Mouse (Mus musculus): ENCODE results near the gene Tmem240. TPM values are rescaled to one million over a fixed set of nuclear protein-coding genes. Genes with fewer than 3 reads are reported as not detected.

The Tmem240 gene
- polyA plus RNA-seq, 1 experiment from 2014 or later: 28.3 TPM

DNA sequence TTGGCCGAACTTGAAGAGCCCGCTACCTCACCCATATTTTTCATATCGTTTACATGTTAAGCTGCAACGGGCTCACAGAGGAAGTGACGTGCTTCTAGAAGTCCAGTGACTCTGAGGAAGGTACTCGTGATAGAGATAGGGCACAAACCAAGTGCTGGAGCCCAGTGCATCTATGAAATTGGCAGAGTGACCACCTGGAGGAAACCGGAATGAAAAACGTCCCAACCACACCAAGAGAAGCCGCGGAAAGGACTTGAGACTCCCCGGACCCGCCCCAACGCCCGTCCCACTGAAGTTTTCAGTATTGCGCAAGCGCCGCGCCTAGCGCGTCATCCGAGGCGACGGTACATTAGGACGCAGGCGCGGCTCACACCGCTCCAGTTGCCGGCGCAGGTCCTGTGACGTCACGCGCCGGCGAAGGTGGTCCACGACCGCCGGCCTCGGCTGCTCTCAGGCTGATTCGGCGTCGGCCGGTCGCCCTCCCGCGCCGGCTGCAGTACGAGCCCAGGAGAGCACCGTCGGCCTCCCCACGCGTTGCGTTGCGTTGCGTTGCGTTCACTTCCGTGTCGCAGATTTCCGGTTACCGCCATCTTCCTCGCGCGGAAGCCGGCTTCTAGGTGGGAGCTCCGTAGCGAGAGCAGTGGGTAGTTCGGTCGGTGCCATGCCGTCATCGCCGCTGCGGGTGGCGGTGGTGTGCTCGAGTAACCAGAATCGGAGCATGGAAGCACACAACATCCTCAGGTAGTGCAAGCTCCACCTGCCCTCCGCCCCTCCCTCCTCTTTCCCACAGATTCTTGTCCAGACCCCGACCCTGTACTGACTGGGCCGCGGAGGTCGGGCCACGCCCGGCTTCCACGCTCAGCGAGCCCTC is 29.6 kb upstream of the Tmem240 start, which contains the start of gene Ssu72:
Gene Ssu72, plus strand, starts transcription at position 80 of the 871 bp plus-strand sequence.
- Histone ChIP-seq H3K9me3 (replicated peaks) (no peaks in the 10 kb centered on the region), H3K4me2 (peak within 1 kb of the TSS; percentile 79), H3K27ac (replicated peaks) (peak within 1 kb of the TSS; percentile 97), H3K36me3 (no peaks in the 10 kb centered on the region), H3K9ac (replicated peaks) (peak within 1 kb of the TSS; percentile 94), H3K27me3 (replicated peaks) (no peaks in the 10 kb centered on the region), H3K4me1 (peaks cover 33% of the 10 kb centered on the region), H3K4me3 (replicated peaks) (peak within 1 kb of the TSS; percentile 99)
- ATAC-seq (ENCODE audit: low FRiP score): peak; percentile 95
- WGBS: under 1% methylated on average over 83 of the region's 83 CpGs

DNA sequence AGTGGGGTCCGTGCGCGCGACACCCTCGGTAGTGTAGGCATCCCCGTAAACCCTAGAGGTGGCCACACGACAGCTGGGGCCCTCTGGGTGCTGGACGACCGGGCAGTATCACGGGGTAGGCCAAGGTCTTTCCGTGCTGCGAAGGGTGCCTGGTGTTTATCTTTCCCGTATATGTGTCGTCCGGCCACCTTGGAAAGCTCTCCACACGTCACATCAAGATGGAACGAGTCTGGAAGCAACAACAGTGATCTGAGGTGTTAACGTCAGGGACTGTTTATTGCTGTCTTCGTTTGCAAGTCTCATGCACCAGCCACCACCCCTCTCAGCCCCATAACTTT is 29.0 kb upstream of the Tmem240 start:
- Histone ChIP-seq H3K9me3 (replicated peaks) (no peaks in the 10 kb centered on the region), H3K27ac (replicated peaks) (peak overlapping the region; percentile 97), H3K9ac (replicated peaks) (peak overlapping the region; percentile 94), H3K4me1 (peaks cover 39% of the 10 kb centered on the region), H3K27me3 (replicated peaks) (no peaks in the 10 kb centered on the region), H3K36me3 (no peaks in the 10 kb centered on the region), H3K4me3 (replicated peaks) (peak overlapping the region; percentile 99), H3K4me2 (peak overlapping the region; percentile 79)
- WGBS: under 1% methylated on average over 19 of the region's 19 CpGs
- ATAC-seq (ENCODE audit: low FRiP score): no peak

DNA sequence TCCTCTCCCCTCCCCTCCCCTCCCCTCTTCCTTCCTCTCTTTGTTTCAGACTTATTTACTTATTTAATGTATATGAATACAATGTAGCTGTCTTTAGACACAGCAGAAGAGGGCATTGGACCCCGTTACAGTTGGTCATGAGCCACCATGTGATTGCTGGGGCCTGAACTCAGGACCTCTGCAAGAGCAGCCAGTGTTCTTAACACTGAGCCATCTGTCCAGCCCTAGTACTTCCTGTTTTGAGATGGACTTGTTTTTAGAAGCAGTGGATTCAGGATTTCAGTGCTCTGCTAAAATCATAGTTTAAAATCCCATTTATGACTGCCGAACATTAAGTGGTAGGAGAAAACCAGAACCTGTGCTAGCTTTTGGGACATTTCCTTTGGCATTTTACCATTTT is 26.0 kb upstream of the Tmem240 start:
- H3K9me3 ChIP-seq (replicated peaks): no peaks in the 10 kb centered on the region
- H3K4me2 ChIP-seq: no peak overlapping the region
- H3K27ac ChIP-seq (replicated peaks): no peak overlapping the region
- WGBS: 87% methylated on average over 2 of the region's 2 CpGs
- H3K9ac ChIP-seq (replicated peaks): no peak overlapping the region
- H3K27me3 ChIP-seq (replicated peaks): no peaks in the 10 kb centered on the region
- no peak overlapping the region for H3K4me3 ChIP-seq (replicated peaks)
- no peaks in the 10 kb centered on the region for H3K36me3 ChIP-seq
- ATAC-seq (ENCODE audit: low FRiP score): no peak
- peaks cover 44% of the 10 kb centered on the region for H3K4me1 ChIP-seq

DNA sequence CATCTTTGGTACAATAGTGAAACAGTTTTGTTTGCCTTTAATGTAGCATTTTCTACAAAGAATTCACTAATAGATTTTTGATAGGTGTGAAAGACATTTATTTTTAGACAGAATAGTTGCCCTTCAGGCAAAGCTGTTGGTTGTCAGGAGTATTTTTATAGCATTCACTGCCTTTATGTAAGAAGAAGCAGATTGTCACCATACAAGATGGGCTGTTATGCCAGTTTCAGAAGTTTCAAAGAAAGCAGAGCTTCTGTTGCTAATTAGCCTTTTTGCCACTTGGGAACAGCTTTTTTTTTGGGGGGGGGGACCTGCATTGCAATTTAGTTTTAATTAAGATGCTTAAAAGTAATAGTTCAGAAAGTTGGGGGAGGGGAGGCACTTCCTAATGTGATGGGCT is 25.6 kb upstream of the Tmem240 start:
- no peak for ATAC-seq (ENCODE audit: low FRiP score)
- peaks cover 44% of the 10 kb centered on the region for H3K4me1 ChIP-seq
- H3K4me2 ChIP-seq: no peak overlapping the region
- H3K4me3 ChIP-seq (replicated peaks): no peak overlapping the region
- no peaks in the 10 kb centered on the region for H3K36me3 ChIP-seq
- no peaks in the 10 kb centered on the region for H3K27me3 ChIP-seq (replicated peaks)
- no peaks in the 10 kb centered on the region for H3K9me3 ChIP-seq (replicated peaks)
- no peak overlapping the region for H3K9ac ChIP-seq (replicated peaks)
- no peak overlapping the region for H3K27ac ChIP-seq (replicated peaks)

DNA sequence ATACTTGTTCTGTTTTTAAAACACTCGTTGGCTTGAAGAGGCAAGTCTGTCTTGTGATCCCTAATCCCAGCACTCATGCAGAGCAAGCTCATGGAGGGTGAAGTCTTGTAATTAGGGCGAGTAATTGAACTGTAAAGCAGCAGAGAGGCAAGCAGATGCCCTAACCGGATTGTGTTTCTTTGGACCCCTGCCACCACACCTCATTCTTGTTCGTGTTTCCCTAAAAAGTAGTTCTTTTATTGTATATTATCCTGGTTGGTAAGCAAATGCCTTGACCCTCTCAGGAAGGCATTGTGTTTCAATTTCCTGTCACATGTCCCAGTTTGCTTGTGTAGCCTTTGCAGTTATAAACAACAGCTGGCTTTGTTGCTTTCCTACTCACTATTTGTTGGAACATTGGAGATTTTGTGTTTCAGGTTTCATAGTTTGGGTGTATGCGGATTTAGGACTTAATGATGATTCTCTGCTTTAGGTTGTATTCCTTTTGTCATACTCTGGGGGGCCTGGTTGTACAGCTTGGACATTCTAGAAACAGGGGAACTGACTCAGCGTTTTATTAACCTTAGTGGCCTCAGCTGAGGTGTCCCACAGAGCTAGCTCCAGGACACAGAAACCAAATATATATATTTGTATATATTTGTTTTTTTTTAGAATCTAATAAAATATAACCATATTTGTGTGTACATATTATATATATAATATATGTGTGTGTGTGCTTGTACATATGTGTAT is 23.9 kb upstream of the Tmem240 start:
- no peak overlapping the region for H3K4me3 ChIP-seq (replicated peaks)
- WGBS: 61% methylated on average over 6 of the region's 6 CpGs
- ATAC-seq (ENCODE audit: low FRiP score): no peak
- peaks cover 38% of the 10 kb centered on the region for H3K4me1 ChIP-seq
- H3K9ac ChIP-seq (replicated peaks): no peak overlapping the region
- peaks cover 7% of the 10 kb centered on the region for H3K36me3 ChIP-seq
- peak overlapping the region; percentile 54; the same call in 1 of the 2 replicates for H3K27ac ChIP-seq (replicated peaks)
- no peak overlapping the region for H3K4me2 ChIP-seq
- H3K9me3 ChIP-seq (replicated peaks): no peaks in the 10 kb centered on the region
- H3K27me3 ChIP-seq (replicated peaks): no peaks in the 10 kb centered on the region

DNA sequence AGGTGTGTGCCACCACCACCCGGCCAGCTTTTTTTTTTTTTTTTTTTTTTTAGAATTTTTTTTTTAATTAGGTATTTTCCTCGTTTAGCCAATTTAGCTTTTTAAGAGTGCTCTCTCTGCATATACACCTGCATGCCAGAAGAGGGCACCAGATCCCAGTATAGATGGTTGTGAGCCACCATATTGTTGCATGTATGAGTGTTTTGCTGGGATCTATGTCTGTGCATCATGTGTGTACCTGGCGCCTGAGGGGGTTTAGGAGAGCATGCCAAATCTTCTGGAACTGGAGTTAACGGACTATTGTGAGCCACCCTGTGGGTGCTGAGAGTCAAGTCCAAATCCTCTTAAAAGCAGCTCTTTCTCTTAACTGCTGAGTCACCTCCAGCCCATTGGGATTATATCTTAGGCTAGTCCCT is 12.9 kb upstream of the Tmem240 start:
- no peak for ATAC-seq (ENCODE audit: low FRiP score)
- Histone ChIP-seq H3K4me3 (replicated peaks) (no peak overlapping the region), H3K4me2 (no peak overlapping the region), H3K9ac (replicated peaks) (no peak overlapping the region), H3K9me3 (replicated peaks) (no peaks in the 10 kb centered on the region), H3K4me1 (no peaks in the 10 kb centered on the region), H3K27ac (replicated peaks) (no peak overlapping the region), H3K36me3 (peaks cover 25% of the 10 kb centered on the region), H3K27me3 (replicated peaks) (no peaks in the 10 kb centered on the region)
- 63% methylated on average over 4 of the region's 4 CpGs for WGBS

DNA sequence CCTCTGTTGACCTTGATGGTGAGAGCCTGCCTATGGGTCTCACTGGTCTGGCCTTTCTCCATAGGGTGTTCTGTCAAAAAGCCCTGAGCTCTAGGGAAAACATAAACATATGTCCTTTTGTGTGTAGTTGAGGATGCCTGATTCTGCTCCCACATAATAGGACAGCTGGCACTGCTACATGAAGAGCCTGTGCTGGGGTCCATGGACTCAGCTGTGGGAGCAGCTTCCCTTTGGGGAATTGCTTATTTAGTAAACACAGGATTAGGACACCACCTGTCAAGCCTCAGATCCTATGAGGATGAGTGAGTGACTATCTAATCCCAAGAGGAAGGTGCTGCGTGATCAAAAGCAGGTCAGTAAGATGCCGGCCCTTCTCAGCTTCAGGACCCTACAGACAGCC is 6.6 kb upstream of the Tmem240 start:
- H3K4me2 ChIP-seq: no peak overlapping the region
- no peaks in the 10 kb centered on the region for H3K27me3 ChIP-seq (replicated peaks)
- H3K27ac ChIP-seq (replicated peaks): no peak overlapping the region
- no peaks in the 10 kb centered on the region; the same call in 1 of the 2 replicates for H3K4me1 ChIP-seq
- H3K9ac ChIP-seq (replicated peaks): no peak overlapping the region
- H3K4me3 ChIP-seq (replicated peaks): no peak overlapping the region
- H3K9me3 ChIP-seq (replicated peaks): no peaks in the 10 kb centered on the region
- WGBS: 63% methylated on average over 2 of the region's 2 CpGs
- H3K36me3 ChIP-seq: peaks cover 13% of the 10 kb centered on the region; the same call in 1 of the 2 replicates
- ATAC-seq (ENCODE audit: low FRiP score): no peak

DNA sequence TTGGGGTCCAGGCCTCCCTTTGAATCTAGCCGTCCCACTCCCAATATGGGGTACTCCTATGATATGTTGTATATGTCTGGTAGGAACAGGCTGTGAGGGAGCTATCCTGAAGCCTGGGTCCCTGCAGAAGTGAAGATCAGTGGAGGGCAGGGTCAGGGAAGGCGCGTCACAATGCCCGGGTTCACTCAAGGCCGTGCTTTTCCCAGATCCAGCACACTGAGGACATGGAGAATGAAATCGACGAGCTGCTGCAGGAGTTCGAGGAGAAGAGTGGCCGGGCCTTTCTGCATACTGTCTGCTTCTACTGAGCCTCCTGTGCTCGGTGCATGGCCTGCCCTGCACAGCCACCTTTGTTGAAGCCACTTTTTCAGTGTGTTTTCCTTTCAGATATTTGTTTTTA is 1.3 kb upstream of the Tmem240 start:
- peak overlapping the region; percentile 80; the same call in 1 of the 2 replicates for H3K4me3 ChIP-seq (replicated peaks)
- H3K27me3 ChIP-seq (replicated peaks): no peaks in the 10 kb centered on the region
- peaks cover 18% of the 10 kb centered on the region; the same call in 1 of the 2 replicates for H3K36me3 ChIP-seq
- H3K27ac ChIP-seq (replicated peaks): no peak overlapping the region
- no peak for ATAC-seq (ENCODE audit: low FRiP score)
- peaks cover 42% of the 10 kb centered on the region for H3K4me1 ChIP-seq
- no peak overlapping the region for H3K9ac ChIP-seq (replicated peaks)
- 91% methylated on average over 10 of the region's 10 CpGs for WGBS
- no peaks in the 10 kb centered on the region for H3K9me3 ChIP-seq (replicated peaks)
- H3K4me2 ChIP-seq: peak overlapping the region; percentile 88

DNA sequence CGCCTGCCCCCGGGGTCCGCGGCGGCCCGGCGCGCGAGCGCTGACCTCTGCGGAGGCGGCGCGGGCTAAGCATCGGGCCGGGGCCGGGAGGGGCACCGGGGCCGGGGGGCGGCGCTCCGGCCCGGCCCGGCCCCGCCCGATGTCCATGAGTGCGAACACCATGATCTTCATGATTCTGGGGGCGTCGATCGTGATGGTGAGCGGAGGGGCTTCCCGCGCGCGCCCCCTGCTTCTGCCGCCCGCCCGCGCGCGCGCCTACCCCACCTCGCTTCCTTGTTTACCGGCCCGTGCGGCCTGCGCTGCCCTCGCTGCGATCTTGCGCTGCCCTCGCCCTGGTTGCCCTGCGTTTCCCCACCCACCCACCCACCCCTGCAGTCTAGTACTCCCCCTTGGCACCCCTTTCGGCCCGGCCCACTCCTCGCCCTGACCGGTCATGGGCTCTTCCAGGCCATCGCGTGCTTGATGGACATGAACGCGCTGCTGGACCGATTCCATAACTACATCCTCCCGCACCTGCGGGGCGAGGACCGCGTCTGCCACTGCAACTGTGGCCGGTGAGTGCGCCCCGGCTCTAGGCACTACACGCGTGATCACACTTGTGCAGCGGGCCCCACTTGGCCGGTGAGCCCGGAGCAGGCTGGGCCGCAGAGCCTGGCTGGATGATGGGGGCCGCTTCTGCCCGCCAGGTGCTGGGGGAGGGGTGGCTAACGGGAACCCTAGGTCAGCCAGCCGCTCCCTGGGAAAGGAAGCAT is 527 bp downstream of the Tmem240 start:
- Histone ChIP-seq H3K36me3 (peaks cover 35% of the 10 kb centered on the region; the same call in 1 of the 2 replicates), H3K27me3 (replicated peaks) (no peaks in the 10 kb centered on the region), H3K4me2 (peak overlapping the region; percentile 88), H3K4me1 (peaks cover 45% of the 10 kb centered on the region), H3K9me3 (replicated peaks) (no peaks in the 10 kb centered on the region), H3K4me3 (replicated peaks) (peak overlapping the region; percentile 80), H3K27ac (replicated peaks) (peak overlapping the region; percentile 96), H3K9ac (replicated peaks) (peak overlapping the region; percentile 91)
- peak; percentile 70 for ATAC-seq (ENCODE audit: low FRiP score)
- WGBS: 4% methylated on average over 62 of the region's 79 CpGs

DNA sequence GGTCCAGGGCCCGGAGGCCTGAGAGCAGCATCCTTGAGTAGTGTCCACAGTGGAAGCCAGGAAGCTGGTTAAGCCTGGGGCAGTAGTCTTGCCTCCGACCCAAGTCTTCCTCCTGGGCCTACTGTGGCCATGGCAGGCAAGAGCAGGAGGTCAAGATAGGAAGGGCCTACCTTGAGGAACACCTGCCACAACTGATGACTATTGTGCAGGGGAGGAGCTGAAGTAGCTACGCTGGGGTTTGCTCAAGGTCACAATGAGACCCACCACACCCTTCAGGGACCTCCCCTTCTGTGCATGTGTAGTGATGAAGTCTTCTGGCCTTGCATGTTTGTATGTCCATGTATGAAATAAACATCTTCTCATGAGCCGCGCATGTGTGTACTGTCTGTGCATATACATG is 1.2 kb downstream of the Tmem240 start:
- peak overlapping the region; percentile 91 for H3K9ac ChIP-seq (replicated peaks)
- peaks cover 41% of the 10 kb centered on the region for H3K36me3 ChIP-seq
- 0 out of 2 replicates have a peak, but pooled peaks have one; percentile 1 for ATAC-seq (ENCODE audit: low FRiP score)
- H3K27ac ChIP-seq (replicated peaks): peak overlapping the region; percentile 96
- no peaks in the 10 kb centered on the region for H3K27me3 ChIP-seq (replicated peaks)
- H3K4me1 ChIP-seq: peaks cover 45% of the 10 kb centered on the region
- WGBS: 68% methylated on average over 5 of the region's 5 CpGs
- H3K4me3 ChIP-seq (replicated peaks): peak overlapping the region; percentile 80
- no peaks in the 10 kb centered on the region for H3K9me3 ChIP-seq (replicated peaks)
- peak overlapping the region; percentile 88 for H3K4me2 ChIP-seq

DNA sequence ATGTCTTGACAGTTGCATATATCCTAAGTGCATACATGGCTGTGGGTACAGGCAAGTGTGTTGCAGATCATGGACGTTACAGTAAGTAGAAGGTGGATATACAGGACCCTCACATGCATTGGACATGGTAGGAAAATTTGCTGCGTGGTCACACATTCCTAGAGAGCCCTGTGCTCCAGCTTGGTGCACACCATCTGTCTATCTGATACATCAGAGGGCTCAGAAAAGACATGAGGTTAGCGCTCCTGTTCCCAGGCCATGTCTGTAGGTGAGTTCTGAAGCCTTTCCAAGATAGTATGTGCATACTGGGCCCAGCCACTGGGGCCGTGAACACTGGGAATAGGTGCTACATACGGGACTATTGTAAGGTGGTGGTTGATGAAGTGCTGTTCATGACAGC is 1.8 kb downstream of the Tmem240 start:
- WGBS: 93% methylated on average over 5 of the region's 5 CpGs
- ATAC-seq (ENCODE audit: low FRiP score): no peak

More for the DNA sequence above, 1.8 kb downstream of the Tmem240 start:
- no peaks in the 10 kb centered on the region for H3K9me3 ChIP-seq (replicated peaks)
- H3K4me3 ChIP-seq (replicated peaks): no peak overlapping the region; the same call in 1 of the 2 replicates
- H3K27ac ChIP-seq (replicated peaks): no peak overlapping the region
- peaks cover 45% of the 10 kb centered on the region for H3K4me1 ChIP-seq
- H3K36me3 ChIP-seq: peaks cover 45% of the 10 kb centered on the region
- H3K27me3 ChIP-seq (replicated peaks): no peaks in the 10 kb centered on the region
- H3K9ac ChIP-seq (replicated peaks): peak overlapping the region; percentile 91; the same call in 1 of the 2 replicates
- H3K4me2 ChIP-seq: peak overlapping the region; percentile 88

Data from neural tube, embryonic 15.5 days (tissue).